Mouse (Mus musculus) CH12.LX (cell line): ENCODE results near the gene Nup210l.
A peak's percentile ranks its signal among the peaks of the same experiment; 100 is the strongest.

Source experiments
- GABPA ChIP-seq: IDR thresholded peaks from 2 replicates; pipeline ENCODE4 v1.6.1; 2012; ENCODE audit warnings: low read depth, low read length, improper control_type of control experiment, inconsistent platforms; ENCODE audit not compliant: insufficient replicate concordance
- MAFK ChIP-seq: IDR thresholded peaks from 2 replicates; pipeline ENCODE4 v1.6.1; 2011; ENCODE audit warnings: low read length, improper control_type of control experiment; ENCODE audit not compliant: insufficient replicate concordance
- MEF2A ChIP-seq: IDR thresholded peaks from 2 replicates; pipeline ENCODE4 v1.6.1; 2014; ENCODE audit warnings: low read depth, mild to moderate bottlenecking, inconsistent platforms, low read length, improper control_type of control experiment, borderline replicate concordance
- NELFE ChIP-seq: IDR thresholded peaks from 2 replicates; pipeline ENCODE4 v1.6.1; 2011; ENCODE audit warnings: low read depth, low read length, improper control_type of control experiment

- TF ChIP-seq MEF2A (no peak), GABPA (no peak), NELFE (no peak), MAFK (peak; percentile 79)
Measured at GRCm38 (mm10) chr3:90103176-90103575, 756 bp upstream of the Nup210l start.
